Mouse (Mus musculus) granulocyte monocyte progenitor cell, adult 5-6 weeks (primary cell): ENCODE measurements around the gene Itga2b. TPM values are rescaled to one million over a fixed set of nuclear protein-coding genes. Genes with fewer than 3 reads are reported as not detected.
A peak's percentile ranks its signal among the peaks of the same experiment; 100 is the strongest.
"Not testable (repeated sequence)": the region's sequence is repeated elsewhere in the genome, so short reads cannot be mapped to it uniquely, and the experiment has no call there.

ENCODE experiments used
- ATAC-seq: replicated peaks from 2 replicates; pipeline ENCODE4 v1.8.0; 2016; ENCODE audit warnings: mild to moderate bottlenecking, moderate TSS enrichment, inconsistent platforms; ENCODE audit not compliant: poor library complexity, severe bottlenecking
- total RNA-seq, 2 experiments: library from RNA; stranded (forward) in 1 of 2; stranded (reverse) in 1 of 2; fragments of 200-712, 200-1000 nt in 1 of 2; fragments of >200 nt in 1 of 2; fragmentation: Nextera tagmentation in 1 of 2; gene quantifications; 2 replicates each; pipeline ENCODE4 v1.2.3; 2014 to 2017

Itga2b gene
- total RNA-seq, 2 experiments from 2014 or later, result 14.7 to 17.1 TPM

DNA sequence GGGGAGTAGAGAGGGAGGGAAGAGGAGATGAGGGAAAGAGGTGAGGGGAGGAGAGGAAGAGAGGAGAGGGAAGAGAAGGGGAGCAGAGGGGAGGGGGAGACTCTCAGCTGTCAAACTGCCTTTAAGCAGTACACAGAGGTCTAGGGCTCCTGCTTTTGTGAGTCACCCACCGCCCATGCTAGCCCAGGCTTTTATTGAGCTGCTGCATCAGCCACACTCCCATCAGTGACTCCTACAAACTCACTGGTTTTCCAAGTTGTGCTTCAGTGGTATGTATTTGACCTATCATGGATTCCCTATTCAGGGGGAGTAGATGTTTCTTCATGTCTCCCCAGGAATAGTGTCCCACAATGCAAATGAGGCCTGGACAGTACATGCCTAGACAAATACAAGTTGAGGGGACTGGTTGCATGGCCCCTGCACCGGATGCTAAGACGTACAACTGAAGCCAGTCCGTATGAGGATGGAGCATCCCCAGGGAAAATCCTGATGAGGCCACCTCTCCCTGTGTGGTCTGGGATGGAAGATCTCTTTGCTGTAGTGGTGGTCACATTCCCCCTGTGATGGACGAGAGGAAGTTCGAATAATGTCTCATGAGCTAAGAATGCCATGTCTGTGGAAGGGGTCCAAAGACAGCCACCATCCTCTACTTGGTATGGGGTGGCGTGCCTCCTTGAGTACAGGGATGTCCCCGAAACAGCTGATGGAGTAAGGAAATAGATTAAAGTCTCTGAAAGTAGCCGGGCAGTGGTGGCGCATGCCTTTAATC lies 54.7 kb downstream of the Itga2b start:
- ATAC-seq, result no peak

- ATAC-seq, result no peak
These were observed 56.9 kb downstream of the Itga2b start for GRCm38 (mm10) chr11:102413059-102413458.

- ATAC-seq, result peak; percentile 16; the same call in 1 of the 2 replicates
These were observed 58.2 kb downstream of the Itga2b start for GRCm38 (mm10) chr11:102411704-102412103.

DNA sequence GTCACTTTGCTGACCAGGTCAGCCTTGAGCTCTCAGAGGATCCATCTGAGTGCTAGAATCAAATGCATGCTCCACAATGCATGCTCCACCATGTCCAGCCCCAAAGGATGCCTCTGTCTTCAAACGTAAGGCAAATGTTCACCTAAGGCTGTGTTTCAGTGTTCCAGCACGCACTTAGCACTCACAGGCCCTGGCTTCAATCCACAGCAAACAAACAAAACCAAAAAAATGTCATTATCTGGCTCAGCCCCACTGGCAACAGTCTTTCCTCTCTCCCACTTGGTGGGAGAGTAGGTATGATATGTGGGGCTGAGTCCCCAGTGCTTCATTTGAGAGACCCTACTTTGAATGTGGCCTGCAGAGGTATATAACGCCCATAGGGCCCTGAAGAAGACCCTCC lies 58.9 kb downstream of the Itga2b start:
- ATAC-seq, result no peak

DNA sequence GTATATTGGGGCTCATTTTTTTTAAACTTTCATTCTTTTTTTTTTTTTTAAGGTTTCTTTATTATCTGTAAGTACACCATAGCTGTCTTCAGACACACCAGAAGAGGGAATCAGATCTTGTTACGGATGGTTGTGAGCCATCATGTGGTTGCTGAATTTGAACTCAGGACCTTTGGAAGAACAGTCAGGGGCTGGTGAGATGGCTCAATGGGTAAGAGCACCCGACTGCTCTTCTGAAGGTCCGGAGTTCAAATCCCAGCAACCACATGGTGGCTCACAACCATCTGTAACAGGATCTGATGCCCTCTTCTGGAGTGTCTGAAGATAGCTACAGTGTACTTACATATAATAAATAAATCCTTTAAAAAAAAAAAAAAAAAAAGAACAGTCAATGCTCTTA lies 59.6 kb downstream of the Itga2b start:
- ATAC-seq, result not testable (repeated sequence)

DNA sequence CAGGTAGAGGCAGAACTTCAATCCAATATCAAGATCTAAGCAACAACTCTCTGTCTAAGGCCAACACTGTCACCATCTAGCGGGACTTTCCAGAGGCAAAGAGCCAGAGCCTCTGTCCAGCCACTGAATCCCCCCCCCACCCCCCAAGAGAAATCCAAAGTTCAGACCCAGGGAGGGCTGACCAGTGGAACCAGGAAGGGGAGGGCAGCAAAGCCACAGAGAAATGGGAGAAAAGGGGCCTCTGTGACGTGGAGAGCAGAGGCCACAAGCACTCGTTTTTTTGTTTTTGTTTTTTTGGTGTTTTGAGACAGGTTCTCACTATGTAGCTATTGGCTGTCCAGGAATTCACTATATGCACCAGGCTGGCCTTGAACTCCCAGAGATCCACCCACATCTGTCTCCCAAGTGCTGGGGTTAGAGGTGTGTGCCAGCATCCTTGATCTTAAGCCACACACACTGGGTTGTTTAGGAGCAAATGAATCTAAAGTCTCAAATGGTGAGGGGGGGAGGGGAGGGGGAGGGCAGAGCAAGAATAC lies 60.1 kb downstream of the Itga2b start:
- ATAC-seq, result no peak

DNA sequence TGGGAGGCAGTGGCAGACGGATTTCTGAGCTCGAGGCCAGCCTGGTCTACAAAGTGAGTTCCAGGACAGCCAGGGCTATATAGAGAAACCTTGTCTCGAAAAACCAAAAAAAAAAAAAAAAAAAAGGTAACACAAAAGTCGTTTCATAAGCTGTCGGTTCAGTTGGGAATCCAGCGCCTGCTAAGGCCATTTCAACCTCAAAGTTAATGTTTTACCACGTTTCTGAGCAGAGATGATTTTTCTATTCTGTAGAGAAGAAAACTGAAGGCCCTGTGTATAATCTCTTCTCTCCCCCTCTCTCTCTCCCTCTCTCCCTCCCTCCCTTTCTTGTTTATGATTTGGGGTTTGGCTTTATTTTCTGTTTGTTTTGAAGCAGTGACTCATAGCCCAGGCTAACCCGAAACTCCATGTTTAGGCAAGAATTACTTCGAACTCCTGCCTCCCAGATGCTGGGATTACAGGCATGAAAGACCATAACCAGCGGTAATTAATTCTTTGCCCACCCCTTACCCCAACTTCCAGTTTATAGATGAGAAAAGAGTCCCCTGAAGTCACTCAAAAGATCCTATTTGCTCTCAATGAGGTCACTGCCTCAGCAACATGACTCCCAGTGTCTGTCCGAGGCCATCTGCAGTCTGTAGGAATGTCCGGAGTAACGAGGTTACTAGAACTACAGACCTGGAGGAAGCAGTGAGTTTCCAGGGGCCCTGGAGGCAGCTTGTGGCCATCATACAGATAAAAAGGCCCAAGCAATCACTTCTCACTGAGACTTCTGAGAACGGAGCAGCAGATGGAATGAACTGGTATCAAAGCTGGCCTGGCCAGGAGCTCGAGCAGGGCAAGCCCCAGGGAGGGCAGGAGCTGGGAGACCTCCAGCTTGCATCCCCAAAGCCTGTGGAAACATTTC lies 60.8 kb downstream of the Itga2b start:
- no peak for ATAC-seq

DNA sequence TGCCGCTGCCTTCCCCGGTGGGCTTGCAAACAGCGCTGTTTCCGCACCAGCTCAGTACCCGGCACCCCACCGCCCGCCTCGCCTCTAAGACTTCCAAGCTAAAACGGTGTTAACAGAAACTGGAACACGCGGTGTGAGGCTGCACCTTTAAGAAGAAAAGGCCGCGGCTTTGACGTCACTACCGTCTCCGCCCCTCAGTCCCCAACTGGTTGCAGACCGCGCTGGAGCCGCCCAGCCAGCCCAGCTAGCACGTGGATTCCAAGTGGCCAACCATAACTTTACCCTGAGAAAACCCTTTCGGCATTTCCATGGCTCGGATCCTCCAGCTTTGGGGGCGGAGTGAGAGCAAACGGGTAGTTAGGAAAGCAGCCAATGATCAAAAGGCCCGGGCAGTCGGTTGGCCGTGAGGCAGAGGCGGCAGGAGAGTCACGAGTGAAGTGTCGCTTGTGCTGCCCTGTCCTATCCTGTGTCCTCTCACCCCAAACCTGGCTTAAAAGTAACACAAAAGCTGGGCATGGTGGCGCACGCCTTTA lies 61.5 kb downstream of the Itga2b start:
- peak; percentile 83 for ATAC-seq

- peak; percentile 2 for ATAC-seq
These were observed 62.1 kb downstream of the Itga2b start, which contains the start of gene Slc25a39 for GRCm38 (mm10) chr11:102407834-102408215. Gene Slc25a39, minus strand, starts transcription at chr11:102407946.

GRCm38 (mm10) chr11:102406900-102407833 lies 62.8 kb downstream of the Itga2b start:
- ATAC-seq, result peak; percentile 57

GRCm38 (mm10) chr11:102406401-102406800 lies 63.5 kb downstream of the Itga2b start:
- no peak for ATAC-seq

DNA sequence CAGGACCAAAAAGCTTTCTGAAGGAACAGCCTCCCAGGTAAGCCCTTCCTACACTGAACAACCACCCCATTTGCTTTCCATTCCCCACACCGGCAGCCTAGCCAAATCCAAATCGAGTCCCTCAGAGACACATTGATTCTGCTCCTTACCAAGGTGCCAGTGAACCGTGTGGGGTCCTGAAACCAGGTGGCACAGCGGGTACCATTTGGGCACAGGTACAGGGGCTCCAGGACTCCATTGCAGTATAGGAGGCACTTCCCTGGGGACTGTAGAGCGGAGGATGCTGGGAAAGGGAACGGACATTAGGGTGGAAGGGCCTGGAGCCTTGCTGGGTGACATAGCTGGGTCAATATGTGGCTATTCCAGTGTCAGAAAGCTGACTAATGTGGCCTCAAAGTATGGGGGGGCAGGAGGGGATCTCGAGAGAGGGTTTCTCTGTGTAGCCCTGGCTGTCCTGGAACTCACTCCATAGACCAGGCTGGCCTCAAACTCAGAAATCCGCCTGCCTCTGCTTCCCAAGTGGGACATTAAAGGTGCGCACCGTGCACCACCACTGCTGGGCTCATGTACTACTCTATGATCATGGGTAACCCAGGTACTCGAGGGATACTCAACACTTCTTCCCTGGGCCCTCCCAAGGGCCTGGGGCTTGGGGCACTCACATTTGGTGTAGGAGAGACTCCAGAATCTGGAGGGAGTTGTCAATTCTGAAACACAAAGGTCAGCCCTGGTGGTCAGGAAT lies 64.2 kb downstream of the Itga2b start:
- ATAC-seq, result no peak

DNA sequence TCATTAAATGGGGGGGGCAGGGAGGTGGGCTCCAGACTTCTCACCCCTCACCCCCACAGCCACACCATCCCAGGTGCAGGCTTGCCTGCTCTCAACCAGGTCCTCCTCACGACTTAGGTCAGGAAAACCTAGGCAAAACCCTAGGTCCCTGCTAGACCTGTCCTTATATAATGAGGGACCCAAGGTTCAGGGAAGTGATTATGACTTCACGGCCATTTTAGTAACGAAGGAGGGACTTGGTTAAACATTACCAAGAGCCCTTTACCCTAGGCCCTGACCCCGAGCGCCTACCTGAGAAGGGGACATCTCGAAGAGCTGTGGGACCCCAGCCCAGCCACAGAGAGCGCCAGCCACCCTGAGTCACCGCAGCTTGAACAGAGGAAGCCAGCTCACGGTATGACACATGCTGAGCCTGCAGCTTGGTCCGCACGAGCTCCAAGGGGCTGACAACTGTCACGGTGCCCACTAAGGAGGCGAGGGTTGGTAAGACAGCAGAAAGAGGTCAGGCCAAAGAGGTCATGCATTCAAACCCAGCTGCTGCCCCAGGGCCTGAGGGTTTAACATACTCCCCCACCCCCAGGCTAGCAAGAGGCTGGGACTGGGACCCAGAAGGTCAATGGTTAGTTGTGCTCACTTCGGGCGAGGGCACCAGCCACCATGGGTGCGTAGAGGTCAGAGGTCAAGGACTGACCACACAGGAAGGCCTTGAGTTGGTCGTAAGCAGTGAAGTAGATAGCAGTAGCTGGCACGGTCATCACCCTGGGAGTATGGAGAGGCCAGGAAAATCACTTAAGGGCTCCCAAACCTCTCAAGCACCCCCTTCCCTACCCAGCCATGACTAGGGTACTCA lies 65.5 kb downstream of the Itga2b start:
- no peak for ATAC-seq

GRCm38 (mm10) chr11:102403657-102404056 lies 66.3 kb downstream of the Itga2b start:
- no peak for ATAC-seq
